Mouse (Mus musculus) forebrain, embryonic 10.5 days (tissue): Measurements from ENCODE around the gene Rabep2. TPM values are rescaled to one million over a fixed set of nuclear protein-coding genes. Genes with fewer than 3 reads are reported as not detected.

ENCODE experiments used
- DNase-seq: peaks from one replicate; pipeline ENCODE4 v3.0.0-alpha.2; 2017; ENCODE audit warnings: low spot score; ENCODE audit errors: extremely low spot score
- H3K27ac ChIP-seq: fragments of 300-500 bp; sonication (generic); 2 replicates; pipeline ENCODE4 v1.5.1; 2016; ENCODE audit warnings: mild to moderate bottlenecking
- H3K27me3 ChIP-seq: fragments of 300-500 bp; sonication (generic); 2 replicates; pipeline ENCODE4 v1.6.1; 2016; ENCODE audit warnings: mild to moderate bottlenecking; ENCODE audit not compliant: poor library complexity, severe bottlenecking
- H3K36me3 ChIP-seq: fragments of 300-500 bp; sonication (generic); replicated peaks from 2 replicates; pipeline ENCODE4 v1.6.1; 2016; ENCODE audit warnings: mild to moderate bottlenecking, moderate library complexity
- H3K4me1 ChIP-seq: fragments of 300-500 bp; sonication (generic); 2 replicates; pipeline ENCODE4 v1.6.1; 2016
- H3K4me3 ChIP-seq: fragments of 300-500 bp; sonication (generic); 2 replicates; pipeline ENCODE4 v1.5.1; 2016; ENCODE audit warnings: mild to moderate bottlenecking, moderate library complexity
- H3K9me3 ChIP-seq: fragments of 300-500 bp; sonication (generic); 2 replicates; pipeline ENCODE4 v1.6.1; 2016; ENCODE audit warnings: mild to moderate bottlenecking, moderate library complexity
- WGBS: fragments of 180-500 bp; shearing (Covaris S2); methylation state at CpG from one replicate; pipeline ENCODE4 v1.1.7; 2016; 5-methylcytosine and 5-hydroxymethylcytosine counted together
- polyA plus RNA-seq: library from polyadenylated mRNA; unstranded; fragments of >200 nt; fragmentation: Nextera tagmentation; extraction: Ambion mirVana; gene quantifications from 2 replicates; pipeline ENCODE4 v1.2.1, GENCODE M21; 2016

The Rabep2 gene
- polyA plus RNA-seq, 1 experiment from 2014 or later: 24.8 TPM

GRCm38 (mm10) chr7:126458844-126459618, 30.5 kb downstream of the Rabep2 start:
- no peak for DNase-seq
- H3K36me3 ChIP-seq: no peaks in the 10 kb centered on the region
- no peaks in the 10 kb centered on the region for H3K27me3 ChIP-seq
- WGBS: 87% methylated on average over 11 of the region's 11 CpGs
- no peaks in the 10 kb centered on the region for H3K9me3 ChIP-seq
- H3K4me3 ChIP-seq: no peak overlapping the region
- H3K27ac ChIP-seq: no peak overlapping the region
- peaks cover 18% of the 10 kb centered on the region for H3K4me1 ChIP-seq

GRCm38 (mm10) chr7:126460623-126461399, 32.3 kb downstream of the Rabep2 start:
- peaks cover 5% of the 10 kb centered on the region for H3K36me3 ChIP-seq
- WGBS: 58% methylated on average over 10 of the region's 10 CpGs
- H3K4me1 ChIP-seq: peaks cover 19% of the 10 kb centered on the region
- no peak overlapping the region for H3K4me3 ChIP-seq
- H3K27ac ChIP-seq: 0 out of 2 replicates have a peak overlapping the region, but pooled peaks have one; percentile 12
- H3K9me3 ChIP-seq: no peaks in the 10 kb centered on the region
- DNase-seq: no peak
- H3K27me3 ChIP-seq: no peaks in the 10 kb centered on the region

GRCm38 (mm10) chr7:126461626-126462025, 33.1 kb downstream of the Rabep2 start:
- no peaks in the 10 kb centered on the region for H3K27me3 ChIP-seq
- no peak overlapping the region for H3K4me3 ChIP-seq
- no peak for DNase-seq
- WGBS: 71% methylated on average over 3 of the region's 3 CpGs
- peaks cover 19% of the 10 kb centered on the region for H3K4me1 ChIP-seq
- H3K27ac ChIP-seq: no peak overlapping the region
- no peaks in the 10 kb centered on the region for H3K9me3 ChIP-seq
- H3K36me3 ChIP-seq: peaks cover 13% of the 10 kb centered on the region

GRCm38 (mm10) chr7:126463004-126463403, 34.4 kb downstream of the Rabep2 start, which contains the start of gene Atp2a1:
Gene Atp2a1 (minus strand): TSS chr7:126463108.
- Histone ChIP-seq H3K9me3 (no peaks in the 10 kb centered on the region), H3K27me3 (no peaks in the 10 kb centered on the region), H3K4me3 (no peak within 1 kb of the TSS), H3K27ac (peak within 1 kb of the TSS; percentile 57; the same call in 1 of the 2 replicates), H3K36me3 (peaks cover 27% of the 10 kb centered on the region), H3K4me1 (peaks cover 19% of the 10 kb centered on the region)
- DNase-seq: no peak
- 53% methylated on average over 5 of the region's 5 CpGs for WGBS

DNA sequence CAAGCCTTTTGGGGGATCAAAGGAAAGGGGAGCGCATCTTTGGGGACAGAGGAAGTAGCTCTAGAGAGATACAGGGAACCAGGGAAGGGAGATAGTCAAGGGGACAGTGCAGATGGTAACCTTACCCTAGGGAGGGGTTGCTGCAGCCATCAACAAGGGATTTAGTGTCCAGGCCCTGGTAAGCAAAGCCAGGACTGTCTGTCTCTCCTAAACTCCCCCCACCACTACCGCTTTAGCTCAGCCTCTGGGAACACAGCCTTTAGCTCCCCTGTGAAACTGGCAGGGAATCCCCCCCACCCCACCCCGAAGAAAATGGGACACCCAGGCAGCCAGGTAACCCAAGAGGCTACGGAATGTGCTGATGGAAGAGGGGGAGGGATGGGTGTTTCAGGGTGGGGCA, 35.0 kb downstream of the Rabep2 start:
- H3K4me1 ChIP-seq: peaks cover 19% of the 10 kb centered on the region
- 63% methylated on average over 4 of the region's 4 CpGs for WGBS
- DNase-seq: no peak
- peaks cover 33% of the 10 kb centered on the region for H3K36me3 ChIP-seq
- H3K27me3 ChIP-seq: no peaks in the 10 kb centered on the region
- 0 out of 2 replicates have a peak overlapping the region, but pooled peaks have one; percentile 0 for H3K27ac ChIP-seq
- no peaks in the 10 kb centered on the region for H3K9me3 ChIP-seq
- H3K4me3 ChIP-seq: no peak overlapping the region

DNA sequence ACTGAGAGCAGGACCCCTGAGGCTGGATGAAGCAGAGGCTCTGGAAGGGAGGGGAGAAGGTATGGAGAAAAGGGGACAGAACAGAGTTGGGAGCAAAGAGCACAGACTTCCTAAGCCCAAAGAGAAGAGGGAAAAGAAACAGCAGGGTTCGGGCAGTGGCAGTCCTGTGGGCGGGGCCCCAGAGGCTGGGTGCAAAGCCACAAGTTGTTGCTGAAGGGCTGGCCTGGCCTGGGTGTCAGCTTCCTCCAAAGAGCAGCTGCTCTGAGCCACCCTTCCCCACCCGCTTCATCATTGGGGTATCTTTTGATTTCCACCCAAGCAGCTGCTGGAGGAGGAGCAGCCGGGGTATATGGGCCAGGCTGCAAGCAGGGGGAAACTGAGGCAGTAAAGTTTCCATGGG, 35.6 kb downstream of the Rabep2 start:
- Histone ChIP-seq H3K36me3 (peaks cover 38% of the 10 kb centered on the region), H3K27ac (no peak overlapping the region), H3K4me3 (no peak overlapping the region), H3K4me1 (peaks cover 19% of the 10 kb centered on the region), H3K9me3 (no peaks in the 10 kb centered on the region), H3K27me3 (no peaks in the 10 kb centered on the region)
- 62% methylated on average over 4 of the region's 4 CpGs for WGBS
- no peak for DNase-seq

DNA sequence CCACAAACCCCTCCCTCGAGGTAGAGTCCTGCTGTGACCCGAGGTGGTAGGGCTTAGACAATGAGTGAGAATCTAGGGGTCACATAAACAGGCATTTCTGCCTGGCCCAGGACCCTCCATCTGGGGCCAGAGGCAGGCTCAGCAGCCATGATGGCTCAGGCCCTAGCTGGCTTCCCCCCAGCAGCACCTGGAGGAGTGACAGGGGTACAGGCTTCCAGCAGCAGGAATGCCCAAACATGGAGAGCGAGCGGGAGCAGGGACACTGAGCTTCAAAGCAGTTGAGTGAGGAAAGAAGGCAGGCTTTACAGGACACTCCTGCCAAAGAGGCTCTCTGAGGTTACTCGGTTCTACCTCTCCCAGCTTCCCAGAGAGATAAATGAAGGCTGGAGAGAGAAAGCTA, 36.3 kb downstream of the Rabep2 start:
- Histone ChIP-seq H3K4me1 (peaks cover 19% of the 10 kb centered on the region), H3K9me3 (no peaks in the 10 kb centered on the region), H3K27ac (0 out of 2 replicates have a peak overlapping the region, but pooled peaks have one; percentile 2), H3K36me3 (peaks cover 45% of the 10 kb centered on the region), H3K4me3 (no peak overlapping the region), H3K27me3 (no peaks in the 10 kb centered on the region)
- WGBS: 44% methylated on average over 5 of the region's 5 CpGs
- DNase-seq: no peak

DNA sequence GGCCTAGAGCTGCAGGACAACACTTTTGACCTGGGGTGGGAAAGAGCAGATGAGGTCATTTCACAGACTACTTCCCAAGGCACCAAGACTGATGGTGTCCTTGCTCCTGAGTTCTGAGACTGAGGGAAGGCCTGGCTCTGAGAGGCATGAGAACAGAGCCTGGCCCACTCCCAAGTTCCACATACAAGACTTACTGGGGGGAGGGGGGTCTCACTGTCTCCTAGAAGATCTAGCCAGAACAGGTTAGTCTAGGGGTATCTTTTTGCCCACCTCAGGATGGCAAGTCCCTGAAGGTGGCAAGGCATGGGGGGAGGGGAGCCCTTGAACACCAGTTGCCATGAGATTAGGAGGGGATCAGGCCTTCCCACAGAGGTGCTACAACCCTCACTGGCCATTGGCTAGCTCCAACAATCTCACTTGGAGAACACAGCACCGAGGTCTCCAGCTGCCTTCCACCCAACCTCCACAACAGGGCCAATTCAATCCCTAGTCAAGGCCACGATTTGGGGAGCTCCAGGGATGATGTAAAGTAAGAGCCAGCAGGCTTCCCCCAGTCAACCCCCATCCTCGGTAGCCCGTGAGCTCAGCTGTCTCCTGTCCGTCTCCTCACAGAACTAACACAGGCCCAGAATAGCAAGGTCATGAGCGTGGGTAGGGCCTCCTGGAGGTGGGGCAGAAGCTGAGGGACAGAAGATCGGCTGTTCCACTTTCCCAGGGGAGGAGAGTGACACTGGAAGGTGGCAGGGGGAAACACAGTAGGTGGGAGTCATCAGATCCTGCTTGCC, 36.9 kb downstream of the Rabep2 start:
- Histone ChIP-seq H3K4me1 (peaks cover 19% of the 10 kb centered on the region), H3K9me3 (no peaks in the 10 kb centered on the region), H3K27ac (no peak overlapping the region), H3K36me3 (peaks cover 51% of the 10 kb centered on the region), H3K4me3 (no peak overlapping the region), H3K27me3 (no peaks in the 10 kb centered on the region)
- DNase-seq: no peak
- 67% methylated on average over 7 of the region's 7 CpGs for WGBS

DNA sequence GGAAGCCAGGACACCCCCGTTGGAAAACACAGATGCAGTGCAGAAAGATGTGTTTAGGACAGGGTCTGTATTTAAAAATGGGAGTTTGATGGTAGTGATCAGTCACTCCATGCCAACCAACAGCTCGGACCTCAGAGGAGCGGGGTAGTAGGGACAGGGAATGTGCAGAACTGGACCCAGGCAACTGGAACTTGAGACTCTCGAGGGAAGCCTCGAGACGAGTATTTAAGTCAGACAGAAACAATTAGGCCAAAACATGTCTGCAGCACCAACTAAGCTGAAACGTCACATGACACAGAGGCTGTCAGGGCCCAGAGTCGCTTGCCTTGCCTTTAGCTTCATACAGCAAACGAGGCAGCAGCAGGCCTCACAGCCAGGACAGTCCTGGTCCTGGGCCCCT, 37.6 kb downstream of the Rabep2 start:
- no peak overlapping the region for H3K27ac ChIP-seq

DNA sequence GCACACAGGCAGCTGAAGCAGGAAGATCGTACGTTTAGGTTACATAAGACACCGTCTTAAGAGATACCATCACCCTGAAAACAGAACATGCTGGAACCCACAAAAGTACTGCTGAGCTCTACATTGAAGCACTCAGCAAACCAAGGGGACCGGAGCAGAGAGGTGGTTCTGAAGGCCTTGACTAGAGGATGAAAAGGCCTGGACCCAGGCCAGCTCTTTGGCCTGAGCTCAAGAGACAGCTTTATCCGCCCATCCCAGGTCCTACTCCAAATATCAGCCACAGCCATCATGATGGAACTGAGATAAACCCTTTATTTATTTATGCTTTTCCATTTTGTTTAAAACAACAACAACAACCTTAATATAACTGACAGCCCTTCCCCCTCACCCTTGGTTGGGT, 38.1 kb downstream of the Rabep2 start:
- Histone ChIP-seq H3K9me3 (no peaks in the 10 kb centered on the region), H3K4me3 (no peak overlapping the region), H3K27me3 (no peaks in the 10 kb centered on the region), H3K4me1 (peaks cover 13% of the 10 kb centered on the region), H3K27ac (no peak overlapping the region), H3K36me3 (peaks cover 64% of the 10 kb centered on the region)
- DNase-seq: no peak
- 95% methylated on average over 5 of the region's 5 CpGs for WGBS

More for the DNA sequence above, 37.6 kb downstream of the Rabep2 start:
- H3K9me3 ChIP-seq: no peaks in the 10 kb centered on the region
- 77% methylated on average over 9 of the region's 9 CpGs for WGBS
- H3K4me3 ChIP-seq: no peak overlapping the region
- peaks cover 13% of the 10 kb centered on the region for H3K4me1 ChIP-seq
- DNase-seq: no peak
- peaks cover 58% of the 10 kb centered on the region for H3K36me3 ChIP-seq
- no peaks in the 10 kb centered on the region for H3K27me3 ChIP-seq

DNA sequence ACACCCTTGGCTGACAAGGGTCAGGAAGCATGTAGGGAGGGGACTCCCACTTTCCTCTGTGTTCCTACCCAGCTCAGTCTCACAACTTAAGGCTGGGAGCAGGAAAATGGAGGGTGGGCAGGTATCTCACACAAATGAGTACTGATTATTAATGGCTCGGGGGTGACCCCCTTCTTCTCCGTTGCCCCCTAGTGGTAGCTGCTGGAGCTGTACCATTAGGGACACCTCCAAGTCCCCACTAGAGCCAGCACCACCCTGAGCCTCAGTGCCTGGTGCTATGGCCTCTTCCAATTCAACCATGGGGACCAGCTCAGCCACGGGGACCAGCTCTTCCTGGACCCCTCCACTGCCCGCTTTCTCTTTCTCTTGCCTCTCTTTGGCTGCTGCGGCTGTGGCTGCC, 38.7 kb downstream of the Rabep2 start:
- 69% methylated on average over 5 of the region's 5 CpGs for WGBS
- peaks cover 70% of the 10 kb centered on the region for H3K36me3 ChIP-seq

DNA sequence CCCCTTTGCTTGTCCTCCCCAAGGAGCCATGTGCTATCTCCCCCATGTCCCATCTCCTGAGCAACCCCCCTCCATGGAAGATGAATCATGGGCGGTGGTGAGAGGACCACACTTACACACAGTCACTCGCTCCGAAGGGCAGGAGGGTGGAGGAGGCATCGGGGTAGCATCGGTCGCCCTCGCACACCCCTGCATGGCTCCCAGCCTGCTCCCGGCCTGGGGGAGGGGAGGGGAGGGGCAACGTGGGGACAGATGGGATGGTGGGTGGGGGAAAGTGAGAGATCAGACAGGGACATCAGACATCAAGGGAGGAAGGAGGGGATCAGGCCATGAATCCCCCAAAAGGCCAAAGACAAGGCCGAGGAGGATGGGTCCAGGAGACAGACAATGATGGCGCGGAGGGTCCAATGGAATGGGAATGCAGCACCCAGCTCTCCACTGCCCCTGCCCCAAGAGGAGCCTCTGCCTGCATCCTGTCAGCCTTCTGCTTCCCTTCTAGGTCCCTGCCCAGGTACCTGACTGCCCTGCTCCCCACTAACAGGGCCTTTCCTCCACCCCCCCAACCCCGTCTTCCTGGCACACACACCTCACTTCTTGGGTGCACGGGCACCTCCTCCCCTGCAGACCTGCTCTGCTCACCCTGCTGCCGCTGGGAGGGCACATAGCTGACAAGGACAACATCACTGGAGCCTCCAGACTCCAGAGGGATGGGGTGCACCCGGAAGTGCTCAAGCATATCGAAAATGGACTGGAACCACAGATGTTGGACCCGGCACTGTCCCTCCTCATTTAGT, 39.5 kb downstream of the Rabep2 start:
- Histone ChIP-seq H3K4me3 (no peak overlapping the region), H3K4me1 (peaks cover 11% of the 10 kb centered on the region), H3K27ac (no peak overlapping the region), H3K36me3 (peaks cover 77% of the 10 kb centered on the region), H3K27me3 (no peaks in the 10 kb centered on the region), H3K9me3 (no peaks in the 10 kb centered on the region)
- 93% methylated on average over 18 of the region's 18 CpGs for WGBS
- DNase-seq: no peak

More for the DNA sequence above, 38.7 kb downstream of the Rabep2 start:
- no peak overlapping the region for H3K27ac ChIP-seq
- DNase-seq: peak; percentile 43
- H3K9me3 ChIP-seq: no peaks in the 10 kb centered on the region
- no peaks in the 10 kb centered on the region for H3K27me3 ChIP-seq
- H3K4me1 ChIP-seq: peaks cover 13% of the 10 kb centered on the region
- H3K4me3 ChIP-seq: no peak overlapping the region
